7 mouse cellular contexts compared by ENCODE assay signal in genomic region chr19:30554467-30554881, GRCm38 (mm10). TPM values are rescaled to one million over a fixed set of nuclear protein-coding genes. Genes with fewer than 3 reads are reported as not detected.
DNase-seq lines count a peak whose midpoint lies in the region; ATAC-seq and TF ChIP-seq lines count a peak whose summit lies in the region.

No protein-coding gene starts in this region.

- no peak overlapping the region for H3K27ac ChIP-seq in hindbrain, embryonic 16.5 days (ENCODE audit: low read depth, low read length)
- no peak overlapping the region for H3K27ac ChIP-seq in left cerebral cortex, adult 2 months

- ATAC-seq in hindbrain, embryonic 16.5 days = peak; percentile 91

- H3K9me3 ChIP-seq in hindbrain, embryonic 16.5 days (ENCODE audit: control insufficient read depth, low read length) = no peaks in the 10 kb centered on the region

- H3K9ac ChIP-seq in hindbrain, embryonic 16.5 days (ENCODE audit: low read depth, low read length) = peak overlapping the region; percentile 61

- H3K4me2 ChIP-seq in hindbrain, embryonic 16.5 days (ENCODE audit: low read length) = peak overlapping the region; percentile 61

- H3K27me3 ChIP-seq in hindbrain, embryonic 16.5 days (replicated peaks; ENCODE audit: control insufficient read depth, insufficient read depth, low read length) = peaks cover 9% of the 10 kb centered on the region

- no peaks in the 10 kb centered on the region for H3K36me3 ChIP-seq in hindbrain, embryonic 16.5 days (ENCODE audit: control insufficient read depth, insufficient read depth, low read length)

- peaks cover 10% of the 10 kb centered on the region for H3K4me1 ChIP-seq in hindbrain, embryonic 16.5 days (ENCODE audit: control insufficient read depth, insufficient read depth, low read depth, low read length)

- intact Hi-C loops in left cerebral cortex, adult 2 months (cut with DNase I) = loop anchor here (1.0 to 10.0 kb wide), 6 partner anchors 127 to 1200 kb away; no protein-coding TSS in a partner anchor

- peak overlapping the region; percentile 33 for H3K4me3 ChIP-seq in hindbrain, embryonic 16.5 days (ENCODE audit: low read length)
- no peak overlapping the region for H3K4me3 ChIP-seq in left cerebral cortex, adult 2 months

- peak; percentile 84 for TF ChIP-seq CTCF in left cerebral cortex, adult 2 months (IDR thresholded peaks at IDR 0.05)

- WGBS in hindbrain, embryonic 16.5 days = under 1% methylated on average over 12 of the region's 12 CpGs

- peak; percentile 6 for DNase-seq in T-cell, adult 2 months (ENCODE audit: low spot score)
- peak; percentile 2 for DNase-seq in cerebellum, adult 9-11 months
- peak; percentile 20 to 57 for DNase-seq in frontal cortex, postnatal 10 days (ENCODE audit: low spot score in 2 of 2)
- DNase-seq in left cerebral cortex, adult 2 months (ENCODE audit: extremely low spot score in 1 of 2, low spot score in 2 of 2) = peak; percentile 63 to 71
- DNase-seq in lung, postnatal 36 days = peak; percentile 80
- peak; percentile 51 for DNase-seq in right cerebral cortex, postnatal 25 days

RNA-seq across cellular contexts. Expression of gene Dkk1, which starts 5.0 kb away (rescaled TPM):
- 0.78 and 1.5 TPM in 2 replicates for polyA plus RNA-seq in hindbrain, embryonic 16.5 days (2015; fragmentation: Nextera tagmentation; extraction: Ambion mirVana)
- not detected for total RNA-seq in left cerebral cortex, adult 2 months (2021)

Comparison
In these comparisons a context has a peak if more than half of its experiments do, and no peak if none do; other contexts are left out.
1. DNase-seq: peak in every context shown above with its lines; median percentile 80 in lung, postnatal 36 days; 67 in left cerebral cortex, adult 2 months; 51 in right cerebral cortex, postnatal 25 days; 38 in frontal cortex, postnatal 10 days; 6 in T-cell, adult 2 months; 2 in cerebellum, adult 9-11 months.